Mouse (Mus musculus) small intestine, adult 2 months (tissue): ENCODE measurements around the gene Sugp1.

Source experiments
- CTCF ChIP-seq: fragments of 200-500 bp; IDR thresholded peaks from 2 replicates; pipeline ENCODE4 v1.5.1; 2012; ENCODE audit warnings: low read depth, mild to moderate bottlenecking, control low read depth, inconsistent platforms, low read length, moderate library complexity, mixed read lengths; ENCODE audit not compliant: insufficient replicate concordance, insufficient read length; ENCODE audit errors: extremely low read depth
- POLR2A ChIP-seq: fragments of 200-500 bp; IDR thresholded peaks from 2 replicates; pipeline ENCODE4 v1.6.1; 2012; ENCODE audit warnings: low read depth, mild to moderate bottlenecking, control low read depth, inconsistent platforms, low read length, moderate library complexity

DNA sequence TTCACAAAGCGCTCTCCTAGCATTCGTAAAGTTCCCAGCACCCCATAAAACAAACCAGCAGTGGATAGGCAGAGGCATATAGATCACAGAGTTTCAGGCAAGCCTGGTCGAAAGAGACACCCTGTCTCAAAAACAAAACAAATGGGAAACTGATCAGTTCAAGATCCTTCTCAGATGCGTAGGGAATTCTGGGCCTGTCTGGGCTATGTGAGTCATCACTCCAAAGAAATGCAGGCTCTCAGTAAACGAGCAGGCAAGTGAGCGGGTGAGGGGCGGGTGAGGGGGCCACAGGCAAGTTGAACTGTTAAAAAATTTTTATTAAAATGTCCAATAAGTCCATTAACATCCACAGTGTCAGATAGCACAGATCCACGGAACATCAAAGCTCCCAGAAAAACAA, 50.2 kb downstream of the Sugp1 start:
- no peak for TF ChIP-seq CTCF
- TF ChIP-seq POLR2A = no peak
